Mouse (Mus musculus): ENCODE data around the gene Tmem56. TPM values are rescaled to one million over a fixed set of nuclear protein-coding genes. Genes with fewer than 3 reads are reported as not detected.

Tmem56 gene
- polyA plus RNA-seq, 2 experiments from 2014 or later: not detected

DNA sequence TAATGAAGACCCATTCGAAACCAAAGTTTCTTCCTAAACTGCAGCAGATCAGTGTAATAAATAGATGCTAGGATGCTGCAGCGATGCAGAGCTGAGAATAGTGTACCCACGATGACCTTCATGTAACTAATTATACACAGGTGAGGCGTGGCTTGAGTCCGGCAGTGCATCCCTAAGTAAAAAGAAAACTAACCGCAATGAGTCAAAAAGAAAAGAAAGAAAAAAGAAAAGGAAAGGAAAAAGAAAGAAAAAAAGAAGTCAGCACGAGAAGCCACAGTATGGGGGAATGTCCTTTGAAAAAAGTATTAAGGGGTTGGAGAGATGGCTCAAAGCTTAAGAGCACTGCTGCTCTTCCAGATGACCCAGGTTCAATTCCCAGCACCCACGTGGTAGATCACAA is 58.1 kb downstream of the Tmem56 start:
- ATAC-seq: no peak

DNA sequence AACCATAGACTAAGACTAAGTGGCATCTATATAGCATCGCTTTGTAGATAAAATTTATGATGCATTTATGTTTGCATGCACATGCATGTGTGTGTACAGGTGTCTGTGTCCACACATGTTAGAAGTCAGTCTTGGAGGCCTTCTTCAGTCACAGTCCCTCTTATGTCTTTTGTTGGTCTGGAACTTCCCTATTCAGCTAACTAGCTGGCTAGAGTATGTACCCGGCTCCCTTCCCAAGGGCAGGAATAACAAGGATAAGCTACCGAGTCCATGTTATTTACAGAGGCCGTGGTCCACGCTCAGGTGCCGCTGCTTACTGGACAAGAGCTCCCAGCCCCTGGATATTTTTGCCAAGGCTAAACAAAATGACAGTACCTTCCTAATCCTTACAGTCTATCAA is 58.7 kb downstream of the Tmem56 start:
- ATAC-seq: no peak

DNA sequence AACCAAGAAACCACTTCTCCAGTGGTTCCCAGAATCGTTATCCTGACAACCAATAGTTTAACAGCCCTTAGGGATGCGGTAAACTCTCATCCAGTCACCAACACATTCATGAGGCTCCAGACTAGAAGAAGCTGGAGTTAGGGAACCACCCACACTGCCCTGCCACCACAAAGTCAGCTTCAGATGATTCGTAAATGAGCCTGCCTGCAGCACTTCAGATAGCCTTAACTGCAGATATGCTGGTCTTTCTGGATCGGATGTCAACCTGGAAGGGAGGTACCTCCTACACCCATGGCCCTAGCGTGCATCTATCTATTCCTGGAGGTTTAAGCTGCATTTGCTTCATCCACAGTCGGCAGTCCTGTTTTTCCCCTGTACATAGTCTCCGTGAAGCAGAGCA is 60.9 kb downstream of the Tmem56 start:
- ATAC-seq: no peak

DNA sequence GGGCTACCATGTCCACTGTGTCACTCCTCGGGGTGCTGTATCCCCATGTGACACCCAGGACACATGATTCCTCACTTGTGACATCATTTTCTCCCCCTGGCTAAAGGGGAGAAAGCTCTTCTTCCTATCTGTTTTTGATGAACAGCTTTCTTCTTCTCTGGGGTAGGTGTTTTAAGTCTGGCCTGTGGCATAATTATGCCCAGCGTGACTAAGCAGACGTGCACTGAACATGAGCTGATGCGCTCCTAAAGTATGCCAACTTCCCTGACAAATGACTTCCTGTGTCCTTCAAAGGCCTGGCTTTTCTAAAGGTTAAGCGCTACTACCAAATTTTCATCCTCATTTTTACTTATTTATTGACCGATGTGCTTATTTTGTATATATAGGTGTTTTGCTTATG is 65.9 kb downstream of the Tmem56 start:
- ATAC-seq: no peak

DNA sequence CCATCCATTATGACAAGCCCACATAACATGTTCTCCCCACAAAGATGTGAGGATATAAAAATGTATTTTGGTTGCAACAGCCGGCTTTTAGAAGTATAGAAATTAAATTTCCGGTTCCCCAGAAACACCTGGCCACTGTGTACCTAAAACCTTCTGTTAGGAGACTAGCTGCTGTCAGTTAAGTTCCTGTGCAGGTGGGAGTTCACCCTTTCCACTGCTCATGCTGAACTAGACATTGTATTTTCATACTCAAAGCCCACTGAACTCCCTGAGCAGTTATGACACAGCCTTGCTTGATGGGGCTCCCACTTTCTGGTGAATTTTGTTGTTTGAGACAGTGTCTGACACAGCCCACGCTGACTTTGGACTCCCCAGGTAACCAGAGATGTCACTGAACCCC is 69.4 kb downstream of the Tmem56 start:
- no peak for ATAC-seq

DNA sequence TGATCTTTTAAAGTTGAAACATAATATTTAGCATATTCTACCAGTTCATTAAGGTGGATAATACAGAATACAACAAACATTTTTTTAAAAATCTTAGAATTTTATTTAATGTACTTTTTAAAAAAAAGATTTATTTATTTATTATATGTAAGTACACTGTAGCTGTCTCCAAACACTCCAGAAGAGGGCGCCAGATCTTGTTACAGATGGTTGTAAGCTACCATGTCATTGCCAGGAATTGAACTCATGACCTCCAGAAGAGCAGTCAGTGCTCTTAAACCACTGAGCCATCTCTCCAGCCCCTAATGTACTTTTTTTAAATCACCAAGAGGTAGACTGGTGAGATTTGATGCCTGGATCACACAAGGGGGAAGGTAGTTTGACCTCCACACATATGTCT is 70.7 kb downstream of the Tmem56 start:
- ATAC-seq: no peak

DNA sequence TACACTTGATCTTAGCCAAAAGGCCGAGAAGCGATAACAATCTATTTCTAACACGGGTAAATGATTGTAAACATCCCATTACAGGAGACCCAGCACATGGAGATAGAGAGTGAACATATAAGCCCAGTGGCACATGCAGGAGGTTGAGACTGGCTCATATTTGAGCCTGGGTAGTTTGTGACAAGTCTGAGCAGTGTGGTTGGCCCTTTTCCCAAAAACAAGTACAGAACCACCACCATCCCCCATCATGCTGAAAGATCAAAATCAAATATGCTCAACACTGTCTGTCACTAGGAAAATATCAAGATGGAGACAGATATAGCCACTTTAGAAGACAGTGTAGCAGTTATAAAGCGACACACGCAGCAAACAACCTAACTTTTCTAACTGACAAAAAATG is 73.9 kb downstream of the Tmem56 start:
- no peak for ATAC-seq

DNA sequence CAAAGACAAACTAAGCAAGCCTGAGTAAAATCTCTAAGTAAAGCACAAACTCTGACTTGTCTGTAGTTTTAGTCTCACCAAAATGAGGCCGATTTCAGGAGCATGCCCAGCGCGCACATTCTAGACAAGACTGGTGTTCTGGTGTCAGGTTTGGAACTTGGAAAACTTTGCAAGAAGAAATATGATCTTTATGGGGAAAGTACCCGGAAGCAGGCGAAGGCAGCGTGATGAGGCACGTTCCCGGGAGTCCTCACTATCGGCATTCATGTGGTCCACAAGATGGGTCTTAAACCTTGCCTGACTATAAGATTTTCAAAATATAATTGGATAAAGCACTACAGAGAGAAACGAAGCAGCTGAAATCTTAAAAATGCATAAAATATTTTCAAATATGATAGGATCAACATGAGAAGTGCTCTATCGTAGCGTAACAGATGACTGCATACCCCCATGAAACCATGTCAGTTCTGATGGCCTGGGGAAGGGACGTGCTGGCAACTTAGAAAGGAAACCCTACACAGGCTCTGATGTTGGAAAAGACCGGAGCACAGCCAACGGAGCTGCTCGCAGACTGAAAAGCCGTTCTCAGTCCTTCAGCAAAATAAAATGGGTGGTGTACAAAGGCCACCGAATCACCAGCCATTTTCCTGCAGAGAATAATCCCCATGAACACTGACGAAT is 76.6 kb downstream of the Tmem56 start:
- ATAC-seq: no peak

DNA sequence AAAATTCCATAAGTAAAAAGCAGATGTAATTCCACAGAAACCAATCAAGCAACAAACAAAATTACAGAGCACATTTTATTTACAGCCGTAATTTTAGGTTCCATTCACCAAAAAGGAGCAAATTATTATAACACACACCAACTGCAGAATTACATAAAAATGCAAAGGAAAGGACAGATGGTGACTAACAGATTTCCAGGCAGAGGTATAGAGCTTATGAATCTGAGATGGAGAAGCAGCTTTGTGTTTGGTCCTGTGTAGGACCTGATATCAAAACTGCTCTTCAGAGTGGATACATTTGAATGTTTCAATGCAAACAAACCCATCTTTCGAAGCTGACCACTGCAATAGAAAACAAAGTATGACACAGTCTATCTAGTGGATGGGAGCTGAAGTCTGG is 80.3 kb downstream of the Tmem56 start:
- ATAC-seq: no peak

DNA sequence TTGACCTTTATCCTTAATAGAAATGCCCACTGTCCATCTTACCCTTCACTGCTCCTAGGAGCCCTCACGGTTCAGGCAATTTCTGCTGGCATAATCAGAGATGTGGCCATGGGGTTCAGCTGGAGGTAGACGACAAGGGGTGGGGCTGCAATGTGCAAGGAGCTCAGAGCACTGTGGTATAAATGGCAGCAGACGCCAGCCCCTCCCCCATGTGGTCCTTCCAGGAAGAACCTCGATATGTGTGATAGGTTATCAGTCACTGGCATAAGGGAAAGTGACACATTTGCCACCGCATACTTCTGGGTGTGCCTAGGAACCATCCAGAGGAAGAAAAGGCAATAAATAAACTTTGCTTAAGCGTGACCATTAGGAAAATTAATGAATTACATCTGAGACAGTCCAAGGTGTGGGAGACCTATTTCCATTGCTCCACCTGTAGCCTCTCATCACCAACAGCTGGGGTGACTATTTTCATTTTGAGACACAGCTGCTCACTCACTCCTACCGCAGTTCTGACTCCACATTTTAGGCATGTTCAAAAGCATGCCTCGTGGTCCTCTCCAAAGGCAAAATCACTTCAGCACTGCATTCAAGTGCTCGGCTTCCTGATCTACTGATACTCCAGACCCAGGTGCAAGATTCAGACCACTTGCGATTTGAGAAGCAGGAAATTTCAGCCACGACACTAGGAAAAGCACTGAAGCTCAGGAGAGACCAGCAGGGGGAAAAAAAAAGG is 81.7 kb downstream of the Tmem56 start:
- ATAC-seq: no peak

DNA sequence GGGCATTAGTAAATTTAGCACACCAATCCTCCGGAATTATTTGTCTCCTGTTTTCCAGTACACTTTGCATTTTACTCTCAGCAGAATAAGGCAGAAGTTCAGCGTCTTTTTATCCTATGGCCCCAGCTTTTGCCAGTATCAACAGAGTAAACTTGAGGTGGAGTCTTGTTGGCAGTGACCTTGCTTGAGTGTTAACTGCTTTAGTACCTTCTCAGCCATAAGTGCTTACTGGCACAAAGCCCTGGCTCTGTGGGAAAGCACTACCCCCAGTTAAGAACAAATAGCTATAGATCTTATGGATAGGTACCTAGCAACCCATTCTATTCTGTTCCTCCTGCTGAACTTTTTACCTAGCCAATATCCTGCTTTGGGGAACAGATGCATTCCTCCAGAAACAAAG is 93.7 kb downstream of the Tmem56 start:
- ATAC-seq: no peak

DNA sequence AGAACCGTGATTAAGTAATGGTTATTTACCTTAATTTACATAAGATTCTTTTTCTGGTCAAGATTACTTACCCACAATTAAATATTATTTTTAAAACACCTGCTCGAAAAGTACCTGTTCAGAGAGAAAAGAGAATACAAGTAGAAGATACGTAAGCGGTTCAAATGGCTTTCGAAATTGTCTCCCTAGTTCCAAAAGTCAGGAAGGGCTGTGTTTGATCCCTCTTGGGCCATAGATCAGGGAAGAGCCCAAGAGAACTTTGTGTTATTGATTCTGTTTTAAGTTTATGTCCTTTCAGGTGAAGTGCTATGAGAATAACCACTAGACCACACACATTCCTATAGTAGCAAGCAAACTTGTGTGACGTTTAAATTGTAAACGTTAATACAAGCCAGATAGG is 95.4 kb downstream of the Tmem56 start:
- ATAC-seq: no peak

DNA sequence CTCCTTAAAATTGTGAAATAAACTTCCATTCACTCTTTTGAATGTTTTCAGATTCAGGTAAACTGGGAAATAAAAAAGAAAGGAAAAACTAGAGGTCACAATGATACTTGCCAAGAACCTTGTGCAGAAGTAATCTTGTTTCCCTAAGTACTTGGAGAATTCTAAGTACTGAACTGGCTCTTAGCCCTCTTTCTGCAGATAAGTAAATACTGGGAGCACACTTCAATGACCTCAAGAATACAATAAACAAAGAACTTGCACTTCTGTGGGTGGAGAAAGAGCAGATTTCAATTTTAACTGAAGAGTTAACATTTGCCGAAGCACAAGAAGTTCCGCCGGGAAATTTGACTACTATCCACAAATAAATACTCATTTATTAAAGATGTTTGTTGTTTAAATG is 96.0 kb downstream of the Tmem56 start:
- no peak for ATAC-seq

DNA sequence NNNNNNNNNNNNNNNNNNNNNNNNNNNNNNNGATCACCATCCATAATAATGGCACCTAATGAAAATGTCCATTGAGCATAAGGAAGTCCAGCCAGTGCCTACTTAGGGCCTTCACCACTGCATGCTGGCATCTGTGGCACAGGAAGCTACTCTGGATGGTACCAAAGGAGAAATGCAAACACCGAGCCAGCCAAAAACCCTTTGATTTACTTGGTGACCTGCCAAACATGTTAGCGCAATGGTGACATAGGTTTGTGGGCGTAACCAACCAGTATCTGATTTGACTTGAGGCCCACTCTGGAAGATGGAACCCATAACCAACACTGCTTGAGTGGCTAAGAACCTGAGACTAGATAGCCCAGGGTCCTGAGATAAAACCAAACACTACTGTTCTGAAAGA is 97.7 kb downstream of the Tmem56 start:
- ATAC-seq: no peak

DNA sequence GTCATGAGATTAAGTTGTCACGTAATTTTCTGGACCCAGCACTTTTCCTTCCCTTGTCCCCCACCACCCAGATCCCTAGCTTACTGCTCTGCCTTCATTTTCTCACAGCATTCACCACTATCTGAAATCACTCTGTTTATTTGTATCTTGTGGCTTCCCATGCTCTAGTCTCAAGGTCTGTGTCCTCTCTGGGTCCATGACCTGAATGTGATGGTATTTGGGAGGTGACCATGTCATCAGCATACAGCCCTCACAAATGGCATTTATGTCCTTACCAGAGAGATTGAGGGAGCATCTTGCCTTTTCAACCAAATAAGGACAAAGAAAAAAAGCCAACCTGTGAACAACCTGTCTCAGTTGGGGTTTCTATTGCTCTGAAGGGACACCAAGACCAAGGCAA is 106.9 kb downstream of the Tmem56 start:
- ATAC-seq: no peak

DNA sequence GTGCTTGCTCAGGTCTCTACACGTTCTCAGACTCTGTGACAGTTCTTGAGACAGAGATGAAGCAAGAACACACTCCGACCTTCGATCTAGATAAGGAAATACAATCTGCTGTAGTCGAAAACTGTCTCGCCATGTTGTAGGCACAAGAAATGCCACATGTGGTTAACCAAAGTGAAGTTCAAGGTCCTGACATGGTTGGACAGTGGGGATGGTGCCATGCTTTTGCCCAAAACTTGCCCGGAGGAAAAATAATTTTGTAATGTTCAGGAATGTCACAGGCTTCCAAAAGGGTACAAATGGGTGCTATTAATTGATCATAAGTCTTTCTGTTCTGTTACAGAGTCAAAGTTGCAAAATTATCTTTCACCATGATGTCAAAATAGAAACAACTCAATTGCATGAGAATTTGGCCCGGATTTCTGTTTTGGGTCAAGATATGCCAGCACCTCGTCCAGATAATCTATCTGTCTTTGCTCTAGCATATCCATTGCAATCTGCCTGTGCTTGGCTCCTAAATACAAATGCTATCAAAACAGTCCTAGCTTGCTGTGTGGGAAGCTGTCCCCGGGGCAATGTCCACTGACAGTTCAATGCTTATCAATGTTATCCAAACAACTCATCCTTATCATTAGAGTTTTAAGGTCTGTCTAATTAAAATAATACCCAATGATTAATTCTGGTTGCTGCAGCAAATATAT is 108.5 kb downstream of the Tmem56 start:
- ATAC-seq: no peak

DNA sequence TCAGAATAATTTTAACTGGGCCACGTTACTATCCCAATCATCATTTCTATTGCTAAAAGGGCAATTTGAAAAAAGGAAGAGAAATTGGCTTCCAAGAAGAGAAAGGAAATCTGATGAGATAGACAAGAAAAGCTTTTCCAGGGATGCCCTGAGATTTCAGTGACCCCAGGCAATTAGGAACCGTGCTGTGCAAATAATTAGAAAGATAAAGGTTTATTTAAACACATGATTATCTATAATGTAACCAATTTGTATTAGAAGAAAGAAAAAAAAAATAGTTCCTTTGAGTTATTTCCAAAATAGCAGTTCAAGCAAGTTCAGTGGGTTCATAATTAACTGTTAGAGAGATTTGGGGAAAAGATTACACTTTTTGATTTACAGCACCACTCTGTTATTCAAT is 110.2 kb downstream of the Tmem56 start:
- no peak for ATAC-seq

DNA sequence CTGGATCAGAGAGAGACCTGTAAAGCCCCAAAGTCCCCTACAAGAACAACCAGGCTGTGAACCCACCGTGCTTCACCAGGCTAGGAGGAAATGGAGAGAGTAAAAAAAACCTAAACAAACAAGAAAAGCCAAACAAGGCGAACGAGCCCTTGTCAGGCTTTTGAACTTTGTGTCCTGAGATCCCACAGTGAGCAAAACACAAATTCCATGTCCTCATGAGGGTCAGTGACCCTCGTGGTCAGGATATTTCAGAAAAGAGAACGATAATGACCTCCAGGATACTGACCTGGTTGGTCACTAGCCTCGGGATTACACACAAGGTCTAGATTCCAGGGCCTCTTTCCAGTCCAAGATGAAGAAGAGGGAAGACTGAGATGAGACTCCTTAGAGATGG is 111.0 kb downstream of the Tmem56 start:
- ATAC-seq: no peak

DNA sequence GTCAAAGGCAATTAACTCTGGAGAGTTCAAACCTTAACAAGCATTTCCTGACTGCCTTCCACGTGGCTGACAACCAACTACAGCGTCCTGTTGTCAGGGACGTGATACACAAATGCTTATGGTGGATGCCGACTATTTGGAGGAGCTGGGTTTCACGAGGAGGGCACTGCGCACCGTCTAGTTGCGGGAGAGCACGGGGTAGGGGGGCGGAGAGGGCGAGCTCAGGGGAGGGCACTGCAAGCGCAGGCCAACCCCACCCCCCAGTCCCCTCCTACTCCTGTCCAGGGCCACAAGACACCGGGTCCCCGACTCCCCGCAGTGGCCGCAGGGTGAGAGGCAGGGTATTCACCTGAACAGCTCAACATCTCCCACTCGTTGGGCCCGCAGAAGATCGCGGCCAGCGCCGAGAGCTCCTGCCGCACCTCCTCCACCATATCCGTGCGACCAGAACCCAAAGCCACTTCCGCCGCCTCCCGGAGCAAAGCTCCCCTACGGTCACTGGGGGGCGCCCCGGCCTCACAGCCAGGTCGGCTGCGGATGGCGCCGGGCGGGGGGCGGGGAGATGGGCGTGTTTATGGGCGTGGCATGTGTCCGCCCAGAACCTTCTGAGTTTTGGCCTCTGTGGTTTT is 111.5 kb downstream of the Tmem56 start, which contains the start of gene Rwdd3:
Gene Rwdd3, minus strand, starts transcription at position 453 of the 629 bp plus-strand sequence.
- ATAC-seq: peak; percentile 97

DNA sequence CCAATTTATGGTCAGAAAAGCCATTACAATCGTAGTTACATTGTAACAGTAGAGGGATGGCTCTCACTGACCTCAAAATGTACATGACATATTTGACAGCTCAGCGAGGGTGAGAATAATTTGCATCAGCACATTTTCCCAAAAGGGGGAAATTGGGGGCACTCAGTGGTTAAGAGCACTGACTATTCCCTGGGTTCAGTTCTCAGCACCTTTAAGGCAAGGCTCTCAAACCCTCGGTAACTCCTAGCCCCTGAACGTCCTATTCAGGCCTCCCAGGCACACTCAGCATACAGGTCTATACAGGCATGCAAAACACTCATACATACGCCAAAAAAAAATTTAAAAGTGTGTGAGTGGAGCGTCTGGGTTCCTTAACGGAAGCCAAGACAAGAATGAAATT is 112.3 kb downstream of the Tmem56 start:
- no peak for ATAC-seq

DNA sequence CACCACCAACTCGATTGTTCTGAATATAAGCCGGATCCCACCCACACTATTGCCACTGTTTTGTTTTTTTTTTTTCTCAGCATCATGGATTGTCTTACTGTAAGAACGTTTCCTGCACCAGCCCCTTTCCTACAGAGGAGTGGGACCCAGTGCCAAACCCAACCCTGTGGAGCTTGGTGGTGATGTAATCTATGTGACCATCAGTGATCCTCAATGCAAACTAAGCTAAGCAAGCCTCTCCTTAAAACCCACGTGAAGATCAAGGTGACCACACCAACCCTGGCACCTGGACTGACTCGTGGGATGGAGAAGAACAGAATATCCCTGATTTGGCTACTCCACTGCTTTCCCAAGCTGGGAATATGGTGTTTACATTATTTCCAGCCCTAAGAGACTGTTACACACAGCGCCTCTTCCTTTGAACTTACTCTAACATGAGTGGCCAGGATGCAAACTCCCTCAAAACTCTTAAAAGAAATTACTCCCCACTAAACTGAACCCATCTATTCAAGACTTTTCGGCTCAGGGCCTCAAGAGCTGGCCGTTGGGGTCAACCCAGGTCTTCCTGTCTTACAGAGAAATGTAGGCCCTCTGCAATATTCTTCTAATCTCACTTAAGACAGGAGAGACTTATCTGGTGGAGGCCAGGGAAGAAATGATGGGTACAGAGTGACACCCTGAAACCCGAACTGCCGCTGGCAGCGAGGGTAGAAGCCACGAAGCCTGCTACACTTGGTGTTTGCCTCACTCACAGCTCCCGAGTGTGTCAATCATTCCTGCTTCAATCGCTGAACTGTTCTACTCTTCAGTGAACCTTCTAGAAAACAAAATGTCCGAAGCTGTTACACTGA is 113.6 kb downstream of the Tmem56 start:
- ATAC-seq: no peak

DNA sequence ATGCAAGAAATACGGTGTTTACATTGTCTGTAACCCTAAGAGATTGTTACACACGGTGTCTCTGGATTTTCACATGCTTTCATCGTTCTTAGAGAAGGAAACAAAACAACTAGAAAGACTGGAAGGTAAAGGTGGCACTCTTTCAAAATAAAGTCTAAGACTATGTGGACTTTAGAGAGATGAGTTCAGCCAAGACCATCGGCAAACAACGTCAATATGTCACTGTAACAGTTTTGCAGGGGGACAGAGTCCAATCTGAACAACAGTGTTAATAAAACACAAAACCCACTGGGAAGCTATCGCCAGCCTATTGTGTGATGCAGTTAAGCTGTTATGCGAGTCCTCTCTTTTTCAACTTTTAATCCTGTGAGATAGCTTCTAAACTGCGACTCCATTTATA is 114.3 kb downstream of the Tmem56 start:
- ATAC-seq: no peak

Data from CD4-positive, CD25-positive, alpha-beta regulatory T cell, adult 4 months (primary cell).